Mouse (Mus musculus) cerebellum, adult 2 months (tissue): Measurements from ENCODE around the gene Ogn. TPM values are rescaled to one million over a fixed set of nuclear protein-coding genes. Genes with fewer than 3 reads are reported as not detected.

Experiments
- DNase-seq, 2 experiments: peaks; one replicate each; pipeline ENCODE4 v3.0.0; 2021
- H3K27ac ChIP-seq: fragments of 200-500 bp; 2 replicates; pipeline ENCODE4 v1.5.1; 2012; ENCODE audit warnings: low read length, control low read depth, inconsistent platforms; ENCODE audit not compliant: insufficient read depth
- H3K27me3 ChIP-seq: fragments of 200-500 bp; 2 replicates; pipeline ENCODE4 v1.6.1; 2012; ENCODE audit warnings: inconsistent platforms, mild to moderate bottlenecking, low read length, moderate library complexity; ENCODE audit not compliant: control insufficient read depth, insufficient read depth
- H3K4me1 ChIP-seq: fragments of 200-500 bp; 2 replicates; pipeline ENCODE4 v1.6.1; 2011; ENCODE audit warnings: low read length; ENCODE audit not compliant: control insufficient read depth, insufficient read depth
- H3K4me3 ChIP-seq: fragments of 200-500 bp; replicated peaks from 2 replicates; pipeline ENCODE3; 2011; ENCODE audit warnings: mild to moderate bottlenecking, low read depth, low read length, control low read depth; ENCODE audit not compliant: insufficient read depth
- CTCF ChIP-seq: fragments of 200-500 bp; IDR thresholded peaks from 2 replicates; pipeline ENCODE4 v1.5.1; 2011; ENCODE audit warnings: low read depth, mild to moderate bottlenecking, control low read depth, low read length, moderate library complexity, borderline replicate concordance; ENCODE audit not compliant: insufficient read depth
- POLR2A ChIP-seq: fragments of 200-500 bp; IDR thresholded peaks from 2 replicates; pipeline ENCODE4 v1.6.1; 2011; ENCODE audit warnings: low read length, control low read depth, borderline replicate concordance; ENCODE audit not compliant: insufficient read depth
- WGBS: fragments of 180-500 bp; shearing (Covaris S2); methylation state at CpG from one replicate; pipeline ENCODE4 v1.1.7; 2018; 5-methylcytosine and 5-hydroxymethylcytosine counted together
- polyA plus RNA-seq: library from polyadenylated mRNA; depleted of rRNA; stranded (reverse); fragments of >200 nt; gene quantifications from 2 replicates; pipeline ENCODE4 v1.2.3, GENCODE M21; 2012; rRNA removed

Ogn gene
- polyA plus RNA-seq, 1 experiment = 2.2 TPM

DNA sequence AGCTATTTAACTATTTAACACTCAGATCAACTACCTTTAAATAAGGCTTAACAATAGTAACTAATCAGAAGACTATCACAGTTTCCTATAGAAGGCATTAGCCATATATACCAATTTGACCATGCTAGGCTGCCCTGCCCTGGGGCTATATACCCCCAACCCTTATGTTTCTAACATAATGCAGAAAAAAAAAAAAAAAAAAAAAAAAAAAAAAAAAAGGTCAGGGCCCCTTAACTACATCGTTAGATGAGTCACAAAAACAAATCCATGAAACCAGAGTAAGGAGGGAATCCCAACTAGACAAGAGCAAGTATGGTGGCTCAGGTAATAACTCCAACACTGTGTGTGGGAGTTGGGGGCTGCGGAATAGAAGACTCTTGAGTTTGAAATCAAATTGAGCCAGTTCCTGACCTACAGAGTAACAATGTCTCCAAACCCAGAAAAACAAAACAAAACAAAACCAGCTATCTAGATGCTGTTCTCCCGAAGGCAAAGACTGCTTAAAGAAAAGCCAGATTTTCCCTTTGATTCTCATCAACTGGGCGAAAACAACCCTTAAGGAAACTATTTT, 44.0 kb downstream of the Ogn start:
- TF ChIP-seq POLR2A = no peak
- no peak for TF ChIP-seq CTCF
- H3K4me1 ChIP-seq = no peaks in the 10 kb centered on the region
- no peak for DNase-seq
- H3K4me3 ChIP-seq = no peak overlapping the region
- no peaks in the 10 kb centered on the region for H3K27me3 ChIP-seq
- 3% methylated on average over 4 of the region's 4 CpGs for WGBS
- H3K27ac ChIP-seq = no peak overlapping the region

- TF ChIP-seq POLR2A (no peak), CTCF (no peak)
- Histone ChIP-seq H3K27me3 (no peaks in the 10 kb centered on the region), H3K4me1 (no peaks in the 10 kb centered on the region), H3K27ac (no peak within 1 kb of the TSS), H3K4me3 (peak within 1 kb of the TSS; percentile 96)
- DNase-seq = peak; percentile 99 to 100
- WGBS = under 1% methylated on average over 68 of the region's 68 CpGs
These were observed 44.8 kb downstream of the Ogn start, which contains the start of the genes Cenpp and Nol8 for GRCm38 (mm10) chr13:49652481-49653179. Gene Cenpp, minus strand, starts transcription at chr13:49652785. Gene Nol8, plus strand, starts transcription at chr13:49653078.

DNA sequence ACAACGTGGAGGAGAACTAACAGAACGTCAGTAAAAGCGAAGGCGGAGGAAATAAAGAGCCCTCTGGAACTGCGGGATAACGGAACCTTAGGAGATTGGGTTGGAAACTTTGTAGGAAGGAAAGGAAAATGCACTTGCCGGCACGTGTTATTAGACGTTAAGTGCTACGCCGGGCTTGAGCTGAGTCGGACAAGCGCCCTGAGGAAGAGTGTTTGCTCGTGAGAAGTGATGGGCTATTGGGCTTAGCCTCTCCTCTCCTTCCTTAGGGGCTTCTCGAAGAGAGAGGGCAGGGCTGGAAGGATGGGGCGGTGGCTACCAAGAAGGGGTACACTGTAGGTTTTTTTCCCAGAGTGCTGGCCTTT, 45.3 kb downstream of the Ogn start:
- H3K27me3 ChIP-seq = no peaks in the 10 kb centered on the region
- H3K4me3 ChIP-seq = peak overlapping the region; percentile 96
- WGBS = 0% methylated on average over 16 of the region's 16 CpGs
- TF ChIP-seq CTCF (no peak), POLR2A (peak; percentile 47; the same call in 1 of the 2 replicates)
- DNase-seq = no peak
- no peaks in the 10 kb centered on the region for H3K4me1 ChIP-seq
- no peak overlapping the region for H3K27ac ChIP-seq

Other genes with a start within 250 kb of the Ogn start
- 11.3 and 12.8 TPM in 2 replicates for gene Ippk, start 186.8 kb upstream of the Ogn start, polyA plus RNA-seq
- gene Tes3-ps, start 114.7 kb upstream of the Ogn start, polyA plus RNA-seq = 0.39 and 0.40 TPM in 2 replicates
- gene Ecm2, start 103.2 kb upstream of the Ogn start, polyA plus RNA-seq = 4.3 and 5.1 TPM in 2 replicates
- gene Aspn, start 63.6 kb upstream of the Ogn start, polyA plus RNA-seq = 0.92 and 1.1 TPM in 2 replicates
- 0.41 and 1.3 TPM in 2 replicates for gene Omd, start 25.6 kb upstream of the Ogn start, polyA plus RNA-seq
- 0.98 and 1.2 TPM in 2 replicates for gene Cenpp, start 44.7 kb downstream of the Ogn start, polyA plus RNA-seq
- gene Nol8, start 45.0 kb downstream of the Ogn start, polyA plus RNA-seq = 10.1 and 10.7 TPM in 2 replicates
- 45.5 and 46.4 TPM in 2 replicates for gene Iars, start 74.1 kb downstream of the Ogn start, polyA plus RNA-seq
- gene Gm30302, start 191.0 kb downstream of the Ogn start, polyA plus RNA-seq = not detected in 2 replicates